Mouse (Mus musculus) C2C12 (cell line): ENCODE measurements around the gene 9930022D16Rik. TPM values are rescaled to one million over a fixed set of nuclear protein-coding genes. Genes with fewer than 3 reads are reported as not detected.

Source experiments
- H3K27me3 ChIP-seq: one replicate; pipeline ENCODE4 v1.6.1; 2011; ENCODE audit not compliant: control insufficient read depth, insufficient read depth, insufficient read length
- H3K36me3 ChIP-seq: one replicate; pipeline ENCODE4 v1.6.1; 2011; ENCODE audit not compliant: control insufficient read depth, insufficient read depth
- H3K4me3 ChIP-seq: one replicate; pipeline ENCODE4 v1.5.1; 2011; ENCODE audit warnings: mild to moderate bottlenecking, control low read depth; ENCODE audit not compliant: poor library complexity, insufficient read depth, severe bottlenecking
- H3K79me2 ChIP-seq: one replicate; pipeline ENCODE4 v1.6.1; 2011; ENCODE audit not compliant: control insufficient read depth, insufficient read depth
- H3K79me3 ChIP-seq: one replicate; pipeline ENCODE4 v1.6.1; 2011; ENCODE audit warnings: low read depth, control low read depth
- H3ac ChIP-seq: one replicate; pipeline ENCODE3; 2011; ENCODE audit warnings: low read depth; ENCODE audit not compliant: control insufficient read depth, insufficient read length
- CEBPB ChIP-seq: IDR thresholded peaks from one replicate; pipeline ENCODE4 v1.6.1; 2011; ENCODE audit warnings: low read depth, mild to moderate bottlenecking, control low read depth, moderate library complexity
- CTCF ChIP-seq: IDR thresholded peaks from one replicate; pipeline ENCODE4 v1.5.1; 2011; ENCODE audit not compliant: control insufficient read depth, insufficient read depth, insufficient read length
- FOSL1 ChIP-seq: IDR thresholded peaks from one replicate; pipeline ENCODE4 v1.8.0; 2011; ENCODE audit warnings: mild to moderate bottlenecking, low read length; ENCODE audit not compliant: poor library complexity, insufficient read depth, severe bottlenecking
- MAX ChIP-seq: IDR thresholded peaks from one replicate; pipeline ENCODE4 v1.6.1; 2011; ENCODE audit warnings: mild to moderate bottlenecking, control low read depth
- MYOD1 ChIP-seq: IDR thresholded peaks from one replicate; pipeline ENCODE4 v1.6.1; 2011; ENCODE audit warnings: low read depth; ENCODE audit not compliant: control insufficient read depth, insufficient read length
- MYOG ChIP-seq: IDR thresholded peaks from one replicate; pipeline ENCODE4 v1.6.1; 2011; ENCODE audit not compliant: control insufficient read depth, insufficient read length; ENCODE audit errors: extremely low read depth
- USF1 ChIP-seq: IDR thresholded peaks from one replicate; pipeline ENCODE4 v1.6.1; 2011; ENCODE audit warnings: low read depth, mild to moderate bottlenecking, control low read depth, moderate library complexity
- microRNA-seq: library from miRNA; unstranded; fragments of <30 nt; microRNA quantifications from one replicate; pipeline ENCODE4, GENCODE M21; 2019; ENCODE audit warnings: borderline microRNAs expressed
- polyA plus RNA-seq: library from polyadenylated mRNA; unstranded; fragments of >200 nt; fragmentation: generic; extraction: Trizol; gene quantifications from one replicate; pipeline ENCODE4 v1.2.1, GENCODE M21; 2012; ENCODE audit warnings: missing spikeins

The 9930022D16Rik gene
- polyA plus RNA-seq, 1 experiment = not detected

GRCm38 (mm10) chr11:109460586-109460985, 46.9 kb downstream of the 9930022D16Rik start:
- Histone ChIP-seq H3K27me3 (no peaks in the 10 kb centered on the region), H3K4me3 (no peak overlapping the region), H3K36me3 (no peaks in the 10 kb centered on the region), H3K79me2 (no peaks in the 10 kb centered on the region), H3K79me3 (no peaks in the 10 kb centered on the region), H3ac (no peak overlapping the region)
- no peak for TF ChIP-seq FOSL1
- no peak for TF ChIP-seq USF1
- no peak for TF ChIP-seq MYOD1
- no peak for TF ChIP-seq MYOG
- no peak for TF ChIP-seq CTCF
- no peak for TF ChIP-seq MAX
- no peak for TF ChIP-seq CEBPB

DNA sequence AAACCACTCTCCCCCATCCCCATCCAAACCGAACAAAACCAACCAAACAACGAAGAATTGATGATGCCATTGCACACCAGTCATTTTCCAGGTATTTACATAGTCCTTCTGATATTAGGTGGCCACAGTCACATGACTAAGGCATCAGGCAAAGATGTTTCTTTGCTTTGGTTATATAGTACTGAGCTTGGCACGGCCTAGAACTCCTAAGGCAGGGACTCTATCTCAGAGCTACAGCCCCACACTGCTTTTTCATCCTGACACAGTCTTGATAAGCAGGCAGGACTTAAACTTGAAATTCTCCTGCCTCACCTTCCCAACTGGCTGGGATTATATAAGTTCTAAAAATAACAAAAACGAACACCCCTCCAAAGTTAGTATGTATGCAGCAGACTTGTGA, 51.4 kb downstream of the 9930022D16Rik start:
- Histone ChIP-seq H3ac (no peak overlapping the region), H3K4me3 (no peak overlapping the region), H3K79me2 (no peaks in the 10 kb centered on the region), H3K27me3 (no peaks in the 10 kb centered on the region), H3K79me3 (no peaks in the 10 kb centered on the region), H3K36me3 (no peaks in the 10 kb centered on the region)
- no peak for TF ChIP-seq FOSL1
- TF ChIP-seq CTCF = no peak
- TF ChIP-seq MYOD1 = no peak

DNA sequence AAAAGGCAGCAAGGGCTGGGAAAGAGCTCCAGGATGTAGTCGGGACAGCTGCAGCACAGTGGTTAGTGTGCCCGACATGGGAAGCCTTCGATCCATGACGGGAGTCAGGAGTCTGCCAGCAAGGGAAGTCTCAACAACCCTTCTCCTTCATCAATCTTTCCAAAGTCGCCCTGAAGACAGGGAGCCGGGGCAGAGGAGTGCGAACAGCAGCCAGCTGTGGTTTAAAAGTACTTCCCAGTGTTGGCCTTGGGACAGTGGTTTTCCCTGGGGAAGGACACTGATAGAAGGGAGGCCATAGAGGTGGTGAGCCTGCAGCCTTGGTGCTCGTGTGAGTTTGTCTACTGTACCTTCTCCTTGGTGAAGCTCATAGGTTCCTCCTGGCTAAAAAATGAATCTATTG, 53.3 kb downstream of the 9930022D16Rik start:
- no peak for TF ChIP-seq FOSL1
- no peak for TF ChIP-seq MYOG
- no peak for TF ChIP-seq CEBPB
- no peak for TF ChIP-seq CTCF
- TF ChIP-seq MYOD1 = no peak
- TF ChIP-seq USF1 = no peak
- Histone ChIP-seq H3K79me2 (no peaks in the 10 kb centered on the region), H3ac (no peak overlapping the region), H3K27me3 (no peaks in the 10 kb centered on the region), H3K4me3 (no peak overlapping the region), H3K36me3 (no peaks in the 10 kb centered on the region), H3K79me3 (no peaks in the 10 kb centered on the region)

DNA sequence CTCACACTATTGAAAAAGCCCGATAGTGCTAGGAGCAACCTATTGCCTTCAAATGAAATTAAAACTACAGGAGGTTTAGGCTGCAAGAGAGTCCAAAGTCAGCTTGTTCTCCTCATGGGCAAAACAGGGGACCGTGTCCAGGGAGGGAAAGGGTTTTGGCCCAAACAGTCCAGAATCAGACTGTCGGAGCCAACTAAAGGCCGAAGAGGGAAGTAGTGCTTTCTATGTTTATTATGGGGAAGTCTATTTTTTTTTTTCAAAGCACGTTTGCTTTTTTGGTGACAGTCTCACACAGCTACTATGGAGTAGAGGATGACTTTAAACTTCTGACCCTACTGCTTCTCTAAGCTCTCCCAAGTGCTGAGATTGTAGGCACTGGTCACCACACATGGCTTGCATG, 54.4 kb downstream of the 9930022D16Rik start:
- H3K36me3 ChIP-seq = no peaks in the 10 kb centered on the region
- no peaks in the 10 kb centered on the region for H3K27me3 ChIP-seq
- H3K79me2 ChIP-seq = no peaks in the 10 kb centered on the region
- H3K4me3 ChIP-seq = no peak overlapping the region
- no peaks in the 10 kb centered on the region for H3K79me3 ChIP-seq
- TF ChIP-seq MAX = no peak
- no peak for TF ChIP-seq FOSL1
- TF ChIP-seq USF1 = no peak
- TF ChIP-seq CEBPB = no peak
- TF ChIP-seq CTCF = no peak
- no peak for TF ChIP-seq MYOD1
- no peak for TF ChIP-seq MYOG
- no peak overlapping the region for H3ac ChIP-seq

Small RNA genes within 50 kb of the gene (microRNA-seq; reads per million reads assigned to microRNA genes)
- gene Gm25540 = not detected

Other genes with a start within 250 kb of the 9930022D16Rik start
- gene Rgs9, start 115.8 kb upstream of the 9930022D16Rik start, polyA plus RNA-seq = 0.02 TPM
- 18.1 TPM for gene Gna13, start 51.1 kb upstream of the 9930022D16Rik start, polyA plus RNA-seq
- 22.9 TPM for gene Amz2, start 12.0 kb downstream of the 9930022D16Rik start, polyA plus RNA-seq
- gene Arsg, start 59.5 kb downstream of the 9930022D16Rik start, polyA plus RNA-seq = 0.51 TPM
- 1.2 TPM for gene Slc16a6, start 59.7 kb downstream of the 9930022D16Rik start, polyA plus RNA-seq
- 27.8 TPM for gene Wipi1, start 198.1 kb downstream of the 9930022D16Rik start, polyA plus RNA-seq
- gene Prkar1a, start 235.5 kb downstream of the 9930022D16Rik start, polyA plus RNA-seq = 237 TPM